Mouse (Mus musculus) cerebellum, adult 2 months (tissue): Measurements from ENCODE around the gene Shox2. TPM values are rescaled to one million over a fixed set of nuclear protein-coding genes. Genes with fewer than 3 reads are reported as not detected.

ENCODE experiments used
- DNase-seq, 2 experiments: peaks; one replicate each; pipeline ENCODE4 v3.0.0; 2021
- H3K27ac ChIP-seq: fragments of 200-500 bp; 2 replicates; pipeline ENCODE4 v1.5.1; 2012; ENCODE audit warnings: low read length, control low read depth, inconsistent platforms; ENCODE audit not compliant: insufficient read depth
- H3K27me3 ChIP-seq: fragments of 200-500 bp; 2 replicates; pipeline ENCODE4 v1.6.1; 2012; ENCODE audit warnings: inconsistent platforms, mild to moderate bottlenecking, low read length, moderate library complexity; ENCODE audit not compliant: control insufficient read depth, insufficient read depth
- H3K4me1 ChIP-seq: fragments of 200-500 bp; 2 replicates; pipeline ENCODE4 v1.6.1; 2011; ENCODE audit warnings: low read length; ENCODE audit not compliant: control insufficient read depth, insufficient read depth
- H3K4me3 ChIP-seq: fragments of 200-500 bp; replicated peaks from 2 replicates; pipeline ENCODE3; 2011; ENCODE audit warnings: mild to moderate bottlenecking, low read depth, low read length, control low read depth; ENCODE audit not compliant: insufficient read depth
- CTCF ChIP-seq: fragments of 200-500 bp; IDR thresholded peaks from 2 replicates; pipeline ENCODE4 v1.5.1; 2011; ENCODE audit warnings: low read depth, mild to moderate bottlenecking, control low read depth, low read length, moderate library complexity, borderline replicate concordance; ENCODE audit not compliant: insufficient read depth
- POLR2A ChIP-seq: fragments of 200-500 bp; IDR thresholded peaks from 2 replicates; pipeline ENCODE4 v1.6.1; 2011; ENCODE audit warnings: low read length, control low read depth, borderline replicate concordance; ENCODE audit not compliant: insufficient read depth
- WGBS: fragments of 180-500 bp; shearing (Covaris S2); methylation state at CpG from one replicate; pipeline ENCODE4 v1.1.7; 2018; 5-methylcytosine and 5-hydroxymethylcytosine counted together
- polyA plus RNA-seq: library from polyadenylated mRNA; depleted of rRNA; stranded (reverse); fragments of >200 nt; gene quantifications from 2 replicates; pipeline ENCODE4 v1.2.3, GENCODE M21; 2012; rRNA removed

Shox2 gene
- 6.9 and 9.9 TPM in 2 replicates for polyA plus RNA-seq

DNA sequence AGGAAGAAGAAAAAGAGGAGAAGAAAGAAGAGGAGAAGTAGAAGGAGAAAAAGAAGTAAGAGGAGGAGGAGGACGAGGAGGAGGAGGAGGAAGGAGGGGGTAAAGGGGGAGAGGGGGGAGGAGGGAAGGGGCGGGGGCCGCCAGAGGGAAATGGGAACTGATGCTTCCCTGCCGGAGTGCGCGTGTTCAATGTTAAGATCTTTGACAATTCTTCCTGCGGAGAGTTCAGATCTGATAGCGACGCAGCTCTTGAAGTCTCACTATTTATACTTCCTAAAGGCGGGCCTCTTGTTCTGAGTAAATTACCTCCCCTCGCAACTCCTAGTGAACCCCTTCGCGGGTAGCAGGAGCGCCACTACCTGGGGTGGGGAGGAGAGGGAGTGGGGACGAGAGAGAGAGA, at the start of gene Shox2:
TSS of gene Shox2 (minus strand) at position 66 of the 400 bp plus-strand sequence.
- TF ChIP-seq CTCF (no peak), POLR2A (no peak)
- Histone ChIP-seq H3K4me1 (no peaks in the 10 kb centered on the region), H3K4me3 (no peak within 1 kb of the TSS), H3K27me3 (peaks cover 27% of the 10 kb centered on the region; the same call in 1 of the 2 replicates), H3K27ac (no peak within 1 kb of the TSS)
- WGBS, result 3% methylated on average over 15 of the region's 15 CpGs
- peak in 1 of 2 experiments; percentile 31 for DNase-seq

DNA sequence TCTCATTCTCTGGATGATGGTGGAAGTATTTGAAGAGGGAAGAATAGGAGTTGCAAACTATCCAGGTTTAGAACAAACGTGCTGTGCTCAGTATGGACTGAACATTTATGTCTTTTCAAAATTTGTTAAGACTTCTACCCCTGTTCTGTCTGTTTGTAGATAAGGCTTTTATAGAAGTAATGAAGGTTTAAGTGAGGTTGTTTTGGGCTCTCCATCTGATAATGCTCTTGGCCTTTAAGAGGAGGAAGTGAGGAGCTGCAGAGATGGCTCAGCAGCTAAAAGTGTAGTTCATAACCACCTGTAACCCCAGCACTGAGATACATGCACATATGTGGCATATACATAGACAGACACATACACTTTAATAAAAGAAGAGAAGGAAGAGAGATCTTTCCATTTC, 15.2 kb upstream of the Shox2 start:
- no peak overlapping the region for H3K4me3 ChIP-seq
- no peaks in the 10 kb centered on the region for H3K27me3 ChIP-seq
- no peaks in the 10 kb centered on the region for H3K4me1 ChIP-seq
- WGBS, result 96% methylated on average over 1 of the region's 1 CpGs
- H3K27ac ChIP-seq, result no peak overlapping the region
- DNase-seq, result no peak
- TF ChIP-seq POLR2A (no peak), CTCF (no peak)

DNA sequence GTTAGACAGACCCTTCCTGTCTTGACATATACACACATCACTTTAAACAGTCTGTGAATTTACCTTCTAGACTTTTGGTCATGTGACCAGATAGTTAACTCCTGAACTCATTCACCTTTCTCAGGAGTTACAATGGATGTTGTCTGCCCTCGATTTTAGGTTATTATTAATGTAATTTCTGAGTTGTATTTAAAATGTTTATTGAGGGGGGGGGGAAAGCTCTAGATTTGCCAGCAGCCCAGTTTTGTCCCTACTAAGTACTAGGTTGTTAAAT, 4.7 kb upstream of the Shox2 start:
- no peak for DNase-seq
- H3K4me3 ChIP-seq, result peak overlapping the region; percentile 90
- TF ChIP-seq POLR2A (no peak), CTCF (no peak)
- H3K27ac ChIP-seq, result no peak overlapping the region
- WGBS, result 16% methylated on average over 1 of the region's 1 CpGs
- no peaks in the 10 kb centered on the region for H3K4me1 ChIP-seq
- peaks cover 8% of the 10 kb centered on the region; the same call in 1 of the 2 replicates for H3K27me3 ChIP-seq

DNA sequence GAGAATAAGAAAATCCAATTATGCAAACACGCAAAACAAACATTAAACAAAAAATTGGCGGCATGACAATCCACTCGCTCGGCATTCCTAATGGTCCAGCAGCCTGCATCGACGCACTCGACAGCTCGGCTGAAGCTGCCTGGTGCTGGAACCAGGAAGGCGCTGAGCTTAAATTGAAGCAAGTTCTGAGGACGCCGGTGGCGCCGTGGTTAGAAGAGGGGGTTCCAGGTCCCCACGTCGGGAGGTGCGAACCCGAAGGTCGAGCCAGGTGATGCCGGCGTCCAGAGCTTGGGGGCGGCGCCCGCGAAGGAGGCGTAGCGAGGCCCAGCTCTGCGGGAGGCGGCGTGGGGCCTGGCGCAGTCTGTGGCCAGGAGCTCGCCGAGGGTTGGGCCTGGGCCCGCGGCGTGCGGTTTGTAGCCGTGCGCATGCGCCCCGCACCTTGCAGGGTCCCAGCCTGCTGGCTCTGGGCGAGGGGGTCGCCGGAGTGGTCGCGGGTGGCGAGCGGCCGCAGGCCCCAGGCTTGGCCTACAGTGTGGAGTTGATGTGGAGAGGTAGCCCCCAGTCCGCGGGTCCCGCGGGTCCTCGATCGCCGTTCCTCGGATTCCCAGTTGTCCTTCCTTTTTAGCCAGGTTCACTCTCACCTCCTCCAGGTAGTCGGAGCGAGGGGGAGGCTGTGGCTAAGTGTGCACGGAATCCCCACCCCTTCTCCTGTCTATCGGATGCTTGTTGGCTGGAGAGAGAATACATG, 4.1 kb upstream of the Shox2 start:
- 1% methylated on average over 56 of the region's 60 CpGs for WGBS
- peaks cover 12% of the 10 kb centered on the region; the same call in 1 of the 2 replicates for H3K27me3 ChIP-seq
- peak; percentile 76 to 83 for DNase-seq
- peak overlapping the region; percentile 90 for H3K4me3 ChIP-seq
- no peak overlapping the region for H3K27ac ChIP-seq
- H3K4me1 ChIP-seq, result no peaks in the 10 kb centered on the region
- TF ChIP-seq CTCF, result no peak
- no peak for TF ChIP-seq POLR2A

DNA sequence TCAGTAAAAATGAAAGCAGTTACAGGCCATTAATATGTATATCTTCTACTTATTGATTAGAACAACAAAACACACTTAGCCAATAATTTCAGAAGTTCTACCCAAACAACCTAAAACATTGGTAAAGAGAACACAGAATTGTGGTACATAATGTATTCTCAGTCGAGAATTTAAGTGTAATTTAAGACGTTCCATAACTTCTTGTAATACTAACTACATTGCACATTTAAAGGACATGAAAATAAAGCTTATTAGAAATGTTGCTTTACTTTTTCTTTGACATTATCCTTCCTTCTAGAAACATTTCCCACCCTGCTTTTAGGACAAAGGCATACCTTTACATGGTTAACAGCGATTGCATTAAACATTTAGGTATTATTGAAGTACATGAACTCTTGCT, 1.9 kb upstream of the Shox2 start:
- TF ChIP-seq CTCF, result no peak
- no peak for TF ChIP-seq POLR2A
- no peaks in the 10 kb centered on the region for H3K4me1 ChIP-seq
- no peak overlapping the region for H3K4me3 ChIP-seq
- H3K27ac ChIP-seq, result no peak overlapping the region
- WGBS, result 16% methylated on average over 3 of the region's 3 CpGs
- peaks cover 25% of the 10 kb centered on the region; the same call in 1 of the 2 replicates for H3K27me3 ChIP-seq
- DNase-seq, result no peak

DNA sequence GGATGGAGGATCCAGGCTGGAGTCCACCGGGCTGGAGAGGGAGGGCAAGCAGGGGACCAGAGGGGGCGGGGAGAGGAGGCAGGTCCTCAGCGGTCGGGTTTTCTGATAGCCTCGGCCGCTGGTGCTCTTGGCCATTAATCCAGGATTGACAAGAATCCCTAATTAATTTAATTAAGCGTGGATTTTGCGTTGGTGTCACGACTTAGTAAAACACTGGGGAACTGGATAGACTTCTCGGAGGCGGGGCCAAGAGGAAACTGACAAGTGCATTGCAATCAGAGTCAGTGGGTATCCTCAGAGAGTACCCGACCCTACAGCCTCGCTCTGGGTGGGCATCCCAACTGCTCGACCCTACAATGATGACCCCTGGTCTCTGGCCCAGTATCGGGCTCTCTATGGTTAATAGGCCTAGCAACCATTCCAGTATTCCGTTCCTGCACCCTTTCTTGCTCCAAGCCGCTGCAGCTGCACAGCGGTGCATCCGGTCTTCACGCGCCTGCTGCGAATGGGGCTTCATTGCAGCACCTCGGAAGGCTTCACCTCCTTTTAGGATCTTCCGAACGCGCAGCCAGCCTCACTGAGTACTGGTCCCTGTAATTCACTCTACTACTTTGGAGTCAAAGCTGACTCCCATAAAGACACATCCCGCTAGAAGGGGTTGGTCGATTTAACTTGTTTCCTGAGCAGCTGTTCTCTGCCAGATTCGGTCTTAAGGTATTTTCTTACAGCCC, 775 bp upstream of the Shox2 start:
- Histone ChIP-seq H3K4me1 (no peaks in the 10 kb centered on the region), H3K27me3 (peaks cover 27% of the 10 kb centered on the region; the same call in 1 of the 2 replicates), H3K4me3 (no peak overlapping the region), H3K27ac (no peak overlapping the region)
- 2% methylated on average over 29 of the region's 29 CpGs for WGBS
- TF ChIP-seq CTCF (no peak), POLR2A (no peak)
- peak in 1 of 2 experiments; percentile 46 for DNase-seq

DNA sequence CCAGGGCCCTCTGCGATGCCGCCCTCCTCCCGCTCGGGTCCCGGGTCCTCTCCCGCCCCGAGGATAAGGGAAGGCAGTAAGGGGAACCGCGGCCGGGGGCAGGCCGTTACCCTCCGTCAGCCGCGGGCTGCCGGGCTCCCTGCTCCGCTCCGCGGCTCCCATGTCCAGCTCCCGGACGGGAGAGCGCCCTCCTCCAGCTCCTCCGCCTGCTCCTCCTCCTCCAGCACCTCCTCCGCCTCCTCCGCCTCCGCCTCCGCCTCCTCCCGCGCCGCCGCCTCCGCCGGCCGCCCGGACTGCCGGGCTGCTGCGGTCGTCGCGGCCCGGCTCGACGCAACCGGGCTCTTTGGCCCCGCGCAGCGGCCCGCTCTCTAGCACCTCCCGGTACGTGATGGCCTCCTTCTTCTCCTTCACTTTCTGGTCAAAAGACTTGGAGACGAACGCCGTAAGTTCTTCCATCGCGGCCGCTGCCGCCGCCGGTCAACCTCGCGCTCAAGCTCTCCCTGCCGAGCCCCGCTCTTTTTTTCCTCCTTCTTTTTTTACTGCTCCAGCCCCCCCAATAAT, 390 bp downstream of the Shox2 start, which contains the start of gene Rsrc1:
TSS of gene Rsrc1 (plus strand) at position 290 of the 561 bp plus-strand sequence.
- Histone ChIP-seq H3K27me3 (peaks cover 27% of the 10 kb centered on the region; the same call in 1 of the 2 replicates), H3K4me3 (no peak within 1 kb of the TSS), H3K27ac (no peak within 1 kb of the TSS), H3K4me1 (no peaks in the 10 kb centered on the region)
- TF ChIP-seq POLR2A (no peak), CTCF (no peak)
- WGBS, result under 1% methylated on average over 60 of the region's 62 CpGs
- peak; percentile 34 to 56 for DNase-seq
